Mouse (Mus musculus) CD4-positive, CD25-positive, alpha-beta regulatory T cell, adult 4 months (primary cell): ENCODE data around the gene Gm47959. TPM values are rescaled to one million over a fixed set of nuclear protein-coding genes. Genes with fewer than 3 reads are reported as not detected.

Experiments
- ATAC-seq: one replicate; pipeline ENCODE4 v1.8.0; 2017
- polyA plus RNA-seq, 2 experiments: library from polyadenylated mRNA; unstranded; fragments of 100-300 nt; shearing (Covaris generic); gene quantifications; one replicate each; pipeline ENCODE4 v1.2.1; 2017

The Gm47959 gene
- polyA plus RNA-seq, 2 experiments from 2014 or later = not detected

DNA sequence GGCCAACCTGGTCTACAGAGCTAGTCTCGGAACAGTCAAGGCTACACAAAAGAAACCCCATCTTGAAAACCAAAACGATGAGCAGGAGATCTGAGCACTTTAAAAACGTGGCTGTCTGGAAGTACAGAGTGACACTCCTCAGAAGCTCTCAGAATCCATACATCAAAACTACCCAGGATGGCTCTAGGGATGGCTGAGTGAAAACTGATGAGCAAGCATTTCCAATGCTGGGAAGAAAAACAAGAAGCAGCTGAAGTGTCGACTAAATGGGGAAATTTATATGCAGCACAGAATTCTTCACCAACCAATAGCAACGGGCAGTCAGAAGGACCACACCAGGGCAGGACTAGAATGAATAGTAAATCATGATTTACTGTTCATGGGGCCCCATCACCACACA, 34.2 kb downstream of the Gm47959 start:
- no peak for ATAC-seq

DNA sequence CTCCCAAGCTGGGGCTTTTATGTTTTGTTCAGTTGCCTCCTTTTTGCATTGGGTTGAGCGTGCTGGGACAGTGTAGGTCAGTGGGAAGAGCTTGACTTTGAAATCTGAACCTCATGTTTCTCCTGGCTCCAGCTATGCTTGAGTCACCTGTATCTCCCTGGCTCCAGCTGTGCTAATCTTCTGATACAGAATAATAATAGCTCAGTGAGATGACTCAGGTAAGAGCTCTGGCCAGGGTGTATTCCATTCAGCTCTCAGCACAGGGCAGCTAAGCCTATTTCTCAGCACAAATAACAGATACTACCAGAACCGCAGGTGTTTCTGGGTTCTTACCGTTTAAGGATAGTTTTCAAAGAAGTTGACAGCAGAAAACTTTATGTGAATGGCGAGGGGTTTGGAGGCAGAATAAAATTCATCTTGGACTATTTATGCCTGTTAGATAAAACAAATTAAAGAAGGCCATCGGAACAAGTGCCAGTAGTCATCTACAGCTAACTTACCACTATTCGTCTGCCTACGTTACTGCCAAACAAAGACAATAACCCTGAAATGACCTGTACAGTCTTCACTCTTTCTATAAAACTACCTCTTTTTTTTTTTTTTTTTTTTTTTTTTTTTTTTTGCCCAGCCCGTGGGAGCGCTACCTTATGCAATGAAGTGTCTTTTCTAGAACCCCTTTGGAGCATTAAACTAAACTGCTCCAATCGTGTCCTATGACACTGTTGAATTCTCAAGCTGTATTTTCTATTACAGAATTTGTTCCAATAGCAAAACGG, 36.7 kb downstream of the Gm47959 start:
- no peak for ATAC-seq

DNA sequence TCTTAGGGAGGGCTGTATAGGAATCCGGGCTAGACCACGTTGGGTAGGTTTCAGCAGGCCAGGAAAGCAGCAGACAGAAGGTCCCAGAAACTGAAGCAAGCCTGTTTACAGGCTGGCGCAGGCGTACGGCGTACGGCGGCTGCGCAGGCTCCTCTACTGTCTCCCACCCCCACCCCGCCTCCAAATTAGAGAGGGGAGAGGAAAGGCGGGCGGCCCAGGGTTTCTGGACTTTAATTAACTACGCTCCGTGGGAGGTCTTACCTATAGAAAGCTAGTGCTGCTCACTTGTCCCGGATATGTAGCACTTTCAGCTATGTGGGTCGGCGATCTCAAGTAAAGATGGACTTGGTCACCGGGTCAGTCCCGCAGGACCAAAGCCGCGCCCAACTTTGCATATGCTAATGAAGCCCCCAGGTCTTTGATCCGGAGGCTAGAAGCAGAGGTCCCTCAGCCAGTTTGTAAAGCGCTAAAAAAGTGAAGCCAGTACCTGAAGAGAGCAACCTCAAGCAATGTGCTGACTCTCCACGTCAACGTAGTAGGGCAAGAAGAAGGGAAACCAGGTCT, 37.8 kb downstream of the Gm47959 start, which contains the start of gene Slc19a3:
Gene Slc19a3, minus strand, starts transcription at position 340 of the 564 bp plus-strand sequence.
- no peak for ATAC-seq

DNA sequence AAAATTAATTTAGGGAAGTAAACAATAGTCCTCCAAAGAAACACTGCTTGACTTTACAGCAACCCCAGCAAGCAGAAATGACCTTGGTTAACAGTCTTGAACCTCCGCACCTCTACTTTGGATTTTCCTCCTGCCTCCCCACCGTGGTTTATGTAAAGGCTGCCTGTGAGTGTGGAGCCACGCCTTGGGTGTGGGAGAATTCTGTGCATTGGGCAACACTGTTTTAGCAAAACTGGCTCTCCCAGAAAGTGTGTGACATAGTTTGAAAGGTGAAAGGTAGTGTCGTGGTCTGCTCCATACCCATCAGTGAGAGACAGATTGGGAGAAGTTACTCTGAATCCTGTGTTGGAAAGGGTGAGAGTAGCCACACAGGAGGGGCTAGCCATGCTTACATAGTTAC, 38.7 kb downstream of the Gm47959 start:
- no peak for ATAC-seq

DNA sequence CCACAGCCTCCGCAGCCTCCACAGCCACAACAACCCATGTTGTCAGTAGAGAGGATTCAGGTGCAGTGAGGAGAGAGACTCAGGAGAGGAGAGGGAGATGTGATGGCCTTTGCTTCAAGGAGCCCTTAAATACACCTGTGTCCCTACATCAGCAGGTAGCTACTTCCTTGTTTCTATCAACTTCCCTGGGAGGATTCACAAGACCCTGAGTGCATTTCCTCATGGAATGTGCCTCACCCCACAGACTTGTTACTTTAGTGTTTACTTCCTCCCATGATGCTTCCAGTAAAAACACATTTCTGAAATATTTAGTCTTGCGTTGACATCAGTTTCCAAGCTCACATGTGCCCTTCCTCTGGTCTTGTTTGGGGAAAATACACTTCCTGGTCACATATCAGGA, 42.0 kb downstream of the Gm47959 start, which contains the start of gene Krtap28-10:
Gene Krtap28-10, minus strand, starts transcription at position 101 of the 400 bp plus-strand sequence.
- ATAC-seq = no peak

DNA sequence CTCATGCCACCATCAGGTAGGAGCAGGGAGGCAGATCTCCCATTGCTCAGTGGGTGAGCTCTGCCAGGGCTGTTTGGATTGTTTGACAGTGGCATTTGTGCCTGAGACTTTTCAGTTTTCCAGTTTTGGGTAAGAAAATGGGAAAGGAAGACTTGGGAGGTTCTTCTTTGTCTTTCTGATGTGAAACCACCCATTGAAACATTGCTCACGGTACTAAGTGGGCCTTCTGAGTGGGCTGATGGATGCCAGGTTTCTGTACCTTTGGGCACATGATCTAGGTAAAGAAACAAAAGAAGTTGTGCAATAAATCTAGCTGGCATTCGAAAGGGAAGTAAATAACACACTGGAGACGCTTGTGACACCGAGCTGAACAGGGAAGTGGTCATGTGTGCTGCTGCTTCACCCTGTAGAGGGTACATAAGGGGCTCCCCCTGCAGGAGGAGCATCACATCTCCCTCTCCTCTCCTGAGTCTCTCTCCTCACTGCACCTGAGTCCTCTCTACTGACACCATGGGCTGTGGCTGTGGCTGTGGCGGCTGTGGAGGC, 44.6 kb downstream of the Gm47959 start, which contains the start of gene Gm47969:
Gene Gm47969, plus strand, starts transcription at position 51 of the 546 bp plus-strand sequence.
- ATAC-seq = no peak

Other genes starting within 250 kb of the Gm47959 start
- 1 to 10 TPM in 1 of 2 experiments, under 1 TPM in 1; 0.43 to 1.4 TPM for gene Tm4sf20, start 232.1 kb upstream of the Gm47959 start, polyA plus RNA-seq
- not detected for gene Gm47791, start 229.3 kb upstream of the Gm47959 start, polyA plus RNA-seq
- 10 to 100 TPM; 18.8 to 32.8 TPM for gene Agfg1, start 161.1 kb upstream of the Gm47959 start, polyA plus RNA-seq
- 1 to 10 TPM in 1 of 2 experiments, not detected in 1; 1.4 TPM for gene A030005L19Rik, start 87.2 kb upstream of the Gm47959 start, polyA plus RNA-seq
- not detected for gene A030014E15Rik, start 75.6 kb upstream of the Gm47959 start, polyA plus RNA-seq
- gene Gm6217, start 69.1 kb upstream of the Gm47959 start, polyA plus RNA-seq = not detected
- not detected for gene A030003K21Rik, start 57.2 kb upstream of the Gm47959 start, polyA plus RNA-seq
- not detected for gene Gm7544, start 44.5 kb upstream of the Gm47959 start, polyA plus RNA-seq
- not detected for gene Gm47955, start 40.3 kb upstream of the Gm47959 start, polyA plus RNA-seq
- not detected for gene Slc19a3, start 37.9 kb downstream of the Gm47959 start, polyA plus RNA-seq
- not detected for gene Krtap28-10, start 41.9 kb downstream of the Gm47959 start, polyA plus RNA-seq
- gene Gm47969, start 44.4 kb downstream of the Gm47959 start, polyA plus RNA-seq = not detected
- not detected for gene A030005K14Rik, start 58.8 kb downstream of the Gm47959 start, polyA plus RNA-seq
- not detected for gene Krtap28-13, start 60.4 kb downstream of the Gm47959 start, polyA plus RNA-seq
- gene Ccl20, start 116.2 kb downstream of the Gm47959 start, polyA plus RNA-seq = 1 to 10 TPM; 2.7 to 3.7 TPM
- not detected for gene Daw1, start 159.2 kb downstream of the Gm47959 start, polyA plus RNA-seq